Mouse (Mus musculus) right cerebral cortex, postnatal 10 days (tissue): ENCODE data around the gene Abhd17b.
"Not testable (repeated sequence)": the region's sequence is repeated elsewhere in the genome, so short reads cannot be mapped to it uniquely, and the experiment has no call there.

Source experiments
- DNase-seq, 2 experiments: peaks; one replicate each; pipeline ENCODE4 v3.0.0; 2021; ENCODE audit warnings: low spot score in 2 of 2

Gene Abhd17b

GRCm38 (mm10) chr19:21653172-21653981 is at the start of gene Abhd17b:
Gene Abhd17b (plus strand): TSS chr19:21653185.
- DNase-seq = peak; percentile 58 to 61

GRCm38 (mm10) chr19:21603836-21604235 is 49.1 kb upstream of the Abhd17b start:
- no peak for DNase-seq

- no peak for DNase-seq
These were observed 47.7 kb upstream of the Abhd17b start for GRCm38 (mm10) chr19:21605294-21605693.

GRCm38 (mm10) chr19:21610240-21610639 is 42.7 kb upstream of the Abhd17b start:
- no peak for DNase-seq

- DNase-seq = no peak
These were observed 41.7 kb upstream of the Abhd17b start for GRCm38 (mm10) chr19:21611297-21611696.

- DNase-seq = no peak
These were observed 41.0 kb upstream of the Abhd17b start for GRCm38 (mm10) chr19:21611725-21612575.

GRCm38 (mm10) chr19:21615801-21616200 is 37.2 kb upstream of the Abhd17b start:
- DNase-seq = no peak

GRCm38 (mm10) chr19:21623410-21624147 is 29.4 kb upstream of the Abhd17b start:
- DNase-seq = no peak

GRCm38 (mm10) chr19:21624148-21624535 is 28.8 kb upstream of the Abhd17b start:
- DNase-seq = no peak

- DNase-seq = no peak
These were observed 26.6 kb upstream of the Abhd17b start for GRCm38 (mm10) chr19:21626271-21626988.

- DNase-seq = not testable (repeated sequence)
These were observed 24.5 kb upstream of the Abhd17b start for GRCm38 (mm10) chr19:21628440-21628839.

GRCm38 (mm10) chr19:21629030-21629429 is 24.0 kb upstream of the Abhd17b start:
- DNase-seq = no peak

GRCm38 (mm10) chr19:21629501-21629900 is 23.5 kb upstream of the Abhd17b start:
- DNase-seq = no peak

- no peak for DNase-seq
These were observed 22.2 kb upstream of the Abhd17b start for GRCm38 (mm10) chr19:21630656-21631331.

GRCm38 (mm10) chr19:21635406-21635805 is 17.6 kb upstream of the Abhd17b start:
- DNase-seq = no peak

- no peak for DNase-seq
These were observed 16.1 kb upstream of the Abhd17b start for GRCm38 (mm10) chr19:21636907-21637306.

- DNase-seq = no peak
These were observed 15.3 kb upstream of the Abhd17b start for GRCm38 (mm10) chr19:21637672-21638071.

GRCm38 (mm10) chr19:21643935-21644334 is 9.1 kb upstream of the Abhd17b start:
- DNase-seq = no peak

- DNase-seq = no peak
These were observed 7.7 kb upstream of the Abhd17b start for GRCm38 (mm10) chr19:21645301-21645700.

- no peak for DNase-seq
These were observed 6.8 kb upstream of the Abhd17b start for GRCm38 (mm10) chr19:21646142-21646541.

- no peak for DNase-seq
These were observed 1.3 kb upstream of the Abhd17b start for GRCm38 (mm10) chr19:21651664-21652063.
